Mouse (Mus musculus) E14TG2a.4 (cell line): Measurements from ENCODE around the gene Tenm4.
A peak's percentile ranks its signal among the peaks of the same experiment; 100 is the strongest.

ENCODE experiments used
- H3K27me3 ChIP-seq: 2 replicates; pipeline ENCODE4 v1.6.1; 2014; ENCODE audit warnings: low read length, control low read depth; ENCODE audit not compliant: insufficient read depth
- H3K36me3 ChIP-seq: 2 replicates; pipeline ENCODE4 v1.6.1; 2014; ENCODE audit warnings: low read length, control low read depth; ENCODE audit not compliant: insufficient read depth
- H3K4me1 ChIP-seq: replicated peaks from 2 replicates; pipeline ENCODE4 v1.6.1; 2014; ENCODE audit warnings: low read depth, low read length, control low read depth
- H3K4me3 ChIP-seq: replicated peaks from 2 replicates; pipeline ENCODE4 v1.5.1; 2014; ENCODE audit warnings: mild to moderate bottlenecking, low read length
- H3K9me3 ChIP-seq: 2 replicates; pipeline ENCODE4 v1.6.1; 2014; ENCODE audit warnings: low read length, control low read depth
- CTCF ChIP-seq: conservative IDR thresholded peaks from 2 replicates; pipeline ENCODE4 v1.5.1; 2014; ENCODE audit warnings: low read length
- NANOG ChIP-seq: IDR thresholded peaks from 2 replicates; pipeline ENCODE4 v1.6.1; 2014; ENCODE audit warnings: borderline replicate concordance, low read length, mixed read lengths
- POU5F1 ChIP-seq: IDR thresholded peaks from 2 replicates; pipeline ENCODE4 v1.6.1; 2014; ENCODE audit warnings: low read length, borderline replicate concordance

The Tenm4 gene

DNA sequence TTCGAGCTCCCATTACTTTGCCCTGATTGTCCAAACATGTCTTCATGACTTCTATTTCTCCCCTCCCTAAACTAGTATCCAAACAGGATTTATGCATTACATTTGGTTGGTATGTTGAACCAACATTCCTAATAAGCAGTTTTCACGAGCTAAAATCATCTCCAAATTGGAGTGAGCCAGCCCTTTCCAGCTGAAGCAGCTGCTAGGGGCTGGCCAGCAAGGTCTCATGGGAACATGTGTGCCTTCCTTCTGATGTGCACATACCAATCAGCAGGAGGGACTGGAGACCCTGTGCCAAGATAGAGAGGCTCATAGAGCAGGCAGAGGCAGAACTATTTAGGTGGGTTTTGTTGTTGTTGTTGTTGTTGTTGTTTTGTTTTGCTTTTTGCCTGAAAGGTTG, 69.6 kb downstream of the Tenm4 start:
- Histone ChIP-seq H3K9me3 (no peaks in the 10 kb centered on the region), H3K27me3 (no peaks in the 10 kb centered on the region), H3K36me3 (peaks cover 22% of the 10 kb centered on the region; the same call in 1 of the 2 replicates), H3K4me3 (peak overlapping the region; percentile 14; the same call in 1 of the 2 replicates), H3K4me1 (peaks cover 68% of the 10 kb centered on the region)
- no peak for TF ChIP-seq NANOG
- TF ChIP-seq POU5F1, result no peak
- no peak for TF ChIP-seq CTCF

DNA sequence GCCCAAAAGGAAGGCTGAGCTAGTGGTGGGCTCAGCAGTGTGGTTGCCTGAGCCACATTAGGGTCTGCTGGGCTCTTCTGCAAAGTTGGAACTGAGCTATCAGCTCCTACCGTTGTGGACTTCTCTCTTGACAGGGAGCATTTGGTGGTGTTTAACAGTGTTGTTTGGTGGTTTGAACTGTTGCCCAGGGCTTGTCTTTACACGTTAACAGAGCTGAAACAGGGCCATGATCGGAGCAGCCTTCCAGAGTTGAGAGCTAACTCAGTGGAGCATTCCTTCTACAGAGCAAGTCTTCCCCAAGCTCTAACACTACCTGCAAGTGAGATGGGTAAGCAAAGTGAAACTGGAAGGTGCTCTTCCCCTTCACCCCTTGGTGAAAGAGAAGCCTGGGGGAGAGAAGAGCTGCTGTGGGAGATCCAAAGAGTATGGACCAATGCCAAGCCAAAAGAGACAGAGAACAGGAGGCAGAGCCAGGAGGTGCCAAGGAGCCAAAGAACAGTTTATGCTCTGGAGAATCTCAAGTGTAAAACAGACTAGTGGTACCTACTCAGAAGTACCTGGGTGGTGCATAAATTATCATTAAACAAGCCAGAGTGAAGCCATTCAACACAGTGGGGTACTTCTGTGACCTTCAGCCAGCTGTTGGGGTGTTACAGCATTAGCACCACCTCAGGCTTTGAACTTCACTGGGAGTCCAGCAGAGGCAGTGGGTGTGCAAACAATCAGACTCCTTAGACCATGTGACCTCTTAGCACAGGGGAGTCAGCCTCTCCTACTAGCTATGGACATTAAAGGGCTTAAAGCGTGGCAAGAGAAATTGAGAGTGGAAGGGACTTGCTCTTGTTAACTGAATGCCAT, 71.5 kb downstream of the Tenm4 start:
- Histone ChIP-seq H3K36me3 (peaks cover 18% of the 10 kb centered on the region; the same call in 1 of the 2 replicates), H3K9me3 (no peaks in the 10 kb centered on the region), H3K4me1 (peaks cover 78% of the 10 kb centered on the region), H3K27me3 (no peaks in the 10 kb centered on the region), H3K4me3 (peak overlapping the region; percentile 21; the same call in 1 of the 2 replicates)
- TF ChIP-seq NANOG (no peak), CTCF (no peak), POU5F1 (no peak)

DNA sequence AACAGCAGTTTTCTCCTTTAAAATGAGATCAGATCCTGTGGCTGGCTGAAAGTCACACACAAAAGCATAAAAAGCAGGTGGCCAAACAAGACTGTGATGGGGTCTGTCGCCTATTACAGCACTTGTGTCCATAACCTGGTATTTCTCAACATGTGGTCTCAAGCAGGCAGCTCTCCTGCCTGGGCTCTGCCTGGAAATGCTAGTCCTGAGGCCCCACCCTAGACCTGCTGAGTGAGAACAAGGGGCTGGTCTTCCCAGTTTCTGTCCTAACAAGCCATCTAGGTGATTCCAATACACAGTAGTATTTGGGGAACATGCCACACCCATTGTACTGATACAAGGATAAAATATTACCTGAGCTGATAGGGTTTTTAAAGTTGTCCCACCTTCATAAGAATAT, 73.8 kb downstream of the Tenm4 start:
- H3K9me3 ChIP-seq, result no peaks in the 10 kb centered on the region
- 0 out of 2 replicates have a peak overlapping the region, but pooled peaks have one; percentile 14 for H3K4me3 ChIP-seq
- peaks cover 24% of the 10 kb centered on the region for H3K36me3 ChIP-seq
- H3K27me3 ChIP-seq, result no peaks in the 10 kb centered on the region
- TF ChIP-seq POU5F1, result no peak
- TF ChIP-seq CTCF, result no peak
- TF ChIP-seq NANOG, result no peak
- peaks cover 69% of the 10 kb centered on the region for H3K4me1 ChIP-seq

DNA sequence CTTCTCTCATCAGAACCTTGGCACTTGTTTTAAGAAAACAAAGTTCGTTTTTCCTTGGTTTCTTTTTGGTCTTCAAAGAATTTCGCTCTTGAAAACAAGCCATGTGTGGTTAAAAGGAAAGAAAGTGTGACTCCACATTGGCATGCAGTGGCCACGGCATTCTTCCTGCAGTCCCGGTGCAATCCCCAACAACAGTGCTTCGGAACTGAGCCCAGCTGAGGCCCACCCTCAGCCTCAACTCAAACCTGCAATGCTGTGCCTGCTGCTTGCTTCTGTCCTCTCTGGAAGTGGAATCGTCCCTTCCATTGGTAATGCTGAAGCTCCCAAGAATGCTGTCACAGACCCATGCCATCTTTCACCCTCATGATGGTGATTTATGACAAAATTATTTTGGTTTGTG, 88.6 kb downstream of the Tenm4 start:
- no peak overlapping the region for H3K4me3 ChIP-seq
- 0 out of 2 replicates have a peak, but pooled peaks cover 5% of the 10 kb centered on the region for H3K36me3 ChIP-seq
- TF ChIP-seq NANOG (no peak), CTCF (no peak), POU5F1 (no peak)
- peaks cover 16% of the 10 kb centered on the region for H3K4me1 ChIP-seq
- no peaks in the 10 kb centered on the region for H3K9me3 ChIP-seq
- H3K27me3 ChIP-seq, result no peaks in the 10 kb centered on the region

DNA sequence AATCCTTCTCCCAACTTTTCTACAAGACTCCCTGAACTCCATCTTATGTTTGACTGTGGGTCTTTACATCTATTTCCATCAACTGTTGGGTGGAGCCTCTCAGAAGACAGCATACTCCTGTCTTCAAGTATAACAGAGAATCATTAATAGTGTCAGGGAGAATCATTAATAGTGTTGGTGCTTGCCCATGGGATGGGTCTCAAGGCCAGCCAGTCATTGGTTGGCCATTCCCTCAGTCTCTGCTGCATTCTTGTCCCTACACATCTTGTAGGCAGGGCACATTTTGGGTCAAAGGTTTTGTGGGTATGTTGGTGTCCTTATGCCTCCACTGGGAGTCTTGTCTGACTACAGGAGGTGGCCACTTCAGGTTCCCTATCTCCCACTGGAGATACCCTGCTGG, 91.1 kb downstream of the Tenm4 start:
- no peaks in the 10 kb centered on the region for H3K36me3 ChIP-seq
- TF ChIP-seq POU5F1 (no peak), CTCF (no peak), NANOG (no peak)
- H3K4me1 ChIP-seq, result peaks cover 32% of the 10 kb centered on the region
- H3K27me3 ChIP-seq, result no peaks in the 10 kb centered on the region
- H3K4me3 ChIP-seq, result no peak overlapping the region
- H3K9me3 ChIP-seq, result no peaks in the 10 kb centered on the region

DNA sequence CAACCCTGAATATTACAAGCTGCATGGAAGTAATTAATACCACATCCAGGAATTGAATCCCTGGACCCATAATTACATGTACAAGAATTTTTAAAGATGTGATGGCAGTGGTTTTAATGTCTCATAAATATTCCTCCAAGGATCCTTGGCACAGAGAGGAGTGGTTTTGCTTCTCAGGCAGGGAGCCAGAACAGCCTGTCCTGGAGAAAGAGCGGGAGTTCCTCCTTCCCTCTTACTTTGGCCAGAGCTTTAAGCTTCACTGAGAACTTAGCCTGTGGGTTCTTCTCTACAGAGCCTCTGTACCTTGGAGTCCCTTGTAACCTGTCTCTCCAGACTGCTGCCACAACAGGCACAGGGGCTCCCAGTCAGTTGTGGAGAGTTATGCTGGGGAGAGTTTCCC, 94.9 kb downstream of the Tenm4 start:
- H3K9me3 ChIP-seq, result no peaks in the 10 kb centered on the region
- peaks cover 47% of the 10 kb centered on the region for H3K4me1 ChIP-seq
- no peaks in the 10 kb centered on the region; the same call in 1 of the 2 replicates for H3K36me3 ChIP-seq
- no peak overlapping the region for H3K4me3 ChIP-seq
- no peak for TF ChIP-seq POU5F1
- no peak for TF ChIP-seq NANOG
- no peak for TF ChIP-seq CTCF
- no peaks in the 10 kb centered on the region for H3K27me3 ChIP-seq

DNA sequence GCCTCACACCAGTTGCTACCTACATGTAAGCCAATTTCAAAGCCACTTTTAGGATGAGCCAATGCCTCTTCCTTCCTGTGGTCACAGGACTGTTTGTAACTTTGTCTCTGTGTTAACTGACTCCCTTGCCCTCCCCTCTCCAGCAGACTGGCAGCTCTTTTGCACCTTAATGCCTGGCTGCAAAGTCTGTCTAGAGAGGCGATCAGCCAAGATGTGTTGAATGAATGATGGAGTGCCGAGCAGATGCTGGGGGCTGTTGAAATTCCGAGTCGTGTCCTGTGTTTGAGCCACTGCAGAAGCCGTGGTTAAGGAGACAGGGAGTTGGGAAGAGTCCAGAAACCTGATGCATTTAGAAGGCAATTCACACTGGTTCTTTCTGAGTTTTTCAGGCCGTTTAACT, 96.2 kb downstream of the Tenm4 start:
- Histone ChIP-seq H3K4me1 (peaks cover 50% of the 10 kb centered on the region), H3K9me3 (no peaks in the 10 kb centered on the region), H3K27me3 (no peaks in the 10 kb centered on the region), H3K36me3 (no peaks in the 10 kb centered on the region; the same call in 1 of the 2 replicates), H3K4me3 (no peak overlapping the region)
- no peak for TF ChIP-seq NANOG
- no peak for TF ChIP-seq POU5F1
- no peak for TF ChIP-seq CTCF

DNA sequence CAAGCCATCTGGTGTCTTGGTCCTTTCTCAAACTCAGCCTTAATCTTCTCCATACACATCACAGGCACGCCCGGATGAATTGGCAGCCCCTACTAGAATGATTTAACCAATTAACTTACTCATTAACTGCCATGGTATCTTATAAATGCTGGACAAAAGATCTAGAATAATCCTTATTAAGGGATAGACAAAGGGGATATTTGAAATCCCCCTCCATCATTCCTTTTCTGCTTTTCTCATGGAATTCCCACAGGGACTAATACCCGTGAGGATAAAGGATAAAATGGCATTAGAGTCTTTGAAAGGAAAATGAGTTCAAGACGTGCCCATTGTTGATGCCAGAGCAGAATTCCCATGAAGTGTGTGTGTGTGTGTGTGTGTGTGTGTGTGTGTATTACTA, 99.6 kb downstream of the Tenm4 start:
- H3K27me3 ChIP-seq, result no peaks in the 10 kb centered on the region
- H3K4me3 ChIP-seq, result no peak overlapping the region
- TF ChIP-seq POU5F1 (no peak), NANOG (no peak), CTCF (no peak)
- H3K9me3 ChIP-seq, result peaks cover 24% of the 10 kb centered on the region
- H3K4me1 ChIP-seq, result peaks cover 36% of the 10 kb centered on the region
- H3K36me3 ChIP-seq, result peaks cover 16% of the 10 kb centered on the region
